Mouse (Mus musculus) lung, postnatal 14 days (tissue): Measurements from ENCODE around the gene Rfxank.
A peak's percentile ranks its signal among the peaks of the same experiment; 100 is the strongest.

Source experiments
- DNase-seq: peaks from one replicate; pipeline ENCODE4 v3.0.0; 2021

The Rfxank gene

DNA sequence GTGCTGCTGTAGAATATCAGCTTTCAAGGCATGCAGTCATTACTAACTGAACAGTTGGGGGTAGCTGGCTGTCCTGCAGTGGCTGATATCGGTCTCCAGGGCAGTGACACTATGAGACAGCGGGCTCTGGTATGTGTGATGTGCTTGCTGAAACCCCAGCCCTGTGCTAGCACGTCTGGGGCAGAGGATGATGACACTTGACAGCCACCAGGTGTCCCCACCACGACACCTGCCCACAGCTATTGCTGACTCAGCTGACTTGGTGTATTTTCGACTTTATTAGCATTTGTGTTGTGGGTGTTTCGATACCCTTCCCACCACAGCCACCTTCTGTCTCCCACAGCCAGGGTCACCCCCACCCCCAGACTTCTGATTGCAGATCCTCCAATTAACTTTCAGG lies 34.4 kb downstream of the Rfxank start:
- peak; percentile 44 for DNase-seq

DNA sequence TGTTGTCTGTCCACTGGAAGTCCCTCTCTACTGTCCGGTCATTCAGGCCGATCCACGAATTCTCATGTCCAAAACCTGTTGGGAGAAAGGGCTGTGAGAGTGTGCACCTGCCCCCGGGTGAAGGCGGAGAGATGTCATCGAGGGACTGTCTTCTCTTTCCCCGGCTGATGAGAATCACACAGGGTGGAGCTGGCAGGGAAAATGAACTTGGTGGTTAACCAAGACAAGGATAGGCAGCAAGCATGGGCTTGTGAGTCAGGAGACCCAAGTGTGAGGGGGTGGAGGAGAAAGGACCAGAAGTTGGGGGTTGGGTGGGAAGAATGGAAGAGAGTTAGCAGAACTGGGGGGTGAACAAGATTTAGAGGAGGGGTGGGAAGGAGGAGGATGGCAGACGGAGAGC lies 38.7 kb downstream of the Rfxank start:
- DNase-seq: no peak

DNA sequence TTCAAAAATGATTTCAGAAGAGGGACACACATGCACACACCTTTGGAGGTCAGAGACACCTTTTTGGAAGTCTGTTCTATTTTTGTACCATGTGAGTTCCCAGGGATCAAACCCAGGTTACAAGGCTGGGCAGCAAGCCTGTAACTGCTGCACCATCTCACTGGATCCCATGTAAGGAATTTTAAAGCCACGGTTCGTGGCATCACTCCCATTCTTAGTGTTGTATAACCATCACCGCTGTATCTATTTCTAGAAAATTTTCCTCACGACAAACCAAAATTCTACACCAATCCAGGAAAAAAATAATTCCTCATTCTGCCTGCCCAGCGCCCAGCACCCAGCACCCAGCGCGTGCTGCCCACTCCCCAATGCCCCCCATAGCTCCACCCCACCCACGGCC lies 39.7 kb downstream of the Rfxank start:
- no peak for DNase-seq

GRCm38 (mm10) chr8:70092786-70093185 lies 46.2 kb downstream of the Rfxank start:
- no peak for DNase-seq

- no peak for DNase-seq
Measured at GRCm38 (mm10) chr8:70089296-70089960, 49.5 kb downstream of the Rfxank start.

DNA sequence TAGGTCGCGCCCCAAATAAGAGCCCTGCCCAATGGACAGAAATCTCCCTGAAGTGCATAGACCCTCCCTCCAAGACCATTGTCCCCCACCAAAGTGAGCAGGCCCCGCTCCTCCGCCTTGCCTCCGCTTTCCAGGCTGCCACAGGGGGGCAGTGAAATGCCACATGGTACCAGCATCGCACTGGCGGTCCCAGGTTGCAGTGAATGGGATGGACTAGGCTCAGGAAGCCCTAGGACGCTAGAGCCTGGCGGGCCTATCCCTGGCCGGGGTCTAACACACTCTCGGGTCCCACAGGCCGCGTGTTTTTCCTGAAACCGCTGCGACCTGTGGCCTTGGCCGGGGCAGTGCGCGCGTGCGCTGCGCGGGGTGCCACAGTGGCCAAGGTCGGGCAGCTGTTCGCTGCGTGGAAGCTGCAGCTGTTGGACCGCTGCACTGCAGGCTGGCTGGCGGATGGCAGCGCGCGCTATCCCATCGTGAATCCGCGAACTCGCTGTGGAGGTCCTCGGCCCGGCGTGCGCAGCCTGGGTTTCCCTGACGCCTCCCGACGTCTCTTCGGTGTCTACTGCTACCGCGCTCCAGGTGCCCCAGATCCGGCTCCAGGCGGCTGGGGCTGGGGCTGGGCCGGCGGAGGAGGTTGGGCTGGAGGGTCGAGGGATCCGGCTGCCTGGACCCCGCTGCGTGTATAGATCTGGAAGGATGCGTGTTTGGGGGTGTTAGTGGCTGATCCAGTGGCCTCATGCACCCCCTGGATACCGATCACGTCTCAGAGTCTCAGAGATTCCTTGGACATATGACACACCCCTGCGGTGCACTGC lies 50.9 kb downstream of the Rfxank start:
- peak; percentile 33 for DNase-seq

GRCm38 (mm10) chr8:70087237-70087636 lies 51.7 kb downstream of the Rfxank start:
- no peak for DNase-seq

- DNase-seq: no peak
Measured at GRCm38 (mm10) chr8:70086151-70086550, 52.8 kb downstream of the Rfxank start.

DNA sequence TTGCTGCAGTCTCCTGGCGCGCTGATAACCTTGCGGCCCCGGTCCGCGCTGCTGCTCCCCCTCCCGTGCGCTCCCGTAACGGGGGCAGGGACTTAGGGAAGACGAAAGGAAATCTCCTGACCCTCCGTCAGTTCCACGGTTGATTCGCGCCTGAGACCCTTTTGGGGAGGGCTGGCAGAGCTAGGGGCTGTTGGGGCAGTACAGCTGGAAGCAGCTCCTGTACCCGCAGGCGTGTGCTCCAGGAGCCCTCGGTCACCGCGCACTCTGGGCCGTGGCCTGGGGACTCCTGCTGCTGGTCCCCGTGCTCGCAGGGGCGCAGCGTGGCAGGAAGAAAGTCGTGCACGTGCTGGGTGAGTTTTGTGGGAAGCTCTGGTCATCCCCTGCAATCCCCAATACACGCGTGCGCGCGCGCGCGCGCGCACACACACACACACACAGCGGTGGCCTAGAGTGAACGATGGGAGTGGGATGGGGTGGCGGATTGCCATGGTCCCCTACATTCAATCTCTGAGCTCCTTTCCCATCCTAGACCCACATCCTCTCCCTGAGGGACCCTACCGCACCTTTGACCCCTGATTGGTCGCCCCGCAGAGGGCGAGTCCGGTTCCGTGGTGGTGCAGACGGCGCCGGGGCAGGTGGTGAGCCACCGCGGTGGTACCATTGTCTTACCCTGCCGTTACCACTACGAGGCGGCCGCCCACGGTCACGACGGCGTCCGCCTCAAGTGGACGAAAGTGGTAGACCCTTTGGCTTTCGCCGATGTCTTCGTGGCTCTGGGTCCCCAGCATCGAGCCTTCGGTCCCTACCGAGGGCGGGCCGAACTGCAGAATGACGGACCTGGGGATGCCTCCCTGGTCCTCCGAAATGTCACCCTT lies 54.5 kb downstream of the Rfxank start:
- DNase-seq: no peak

- peak; percentile 13 for DNase-seq
Measured at GRCm38 (mm10) chr8:70083285-70083684, 55.7 kb downstream of the Rfxank start, which contains the start of gene Hapln4. Hapln4 (plus strand) TSS chr8:70083457.

- DNase-seq: no peak
Measured at GRCm38 (mm10) chr8:70081976-70082375, 57.0 kb downstream of the Rfxank start.
